Mouse (Mus musculus) hindbrain, embryonic 11.5 days (tissue): ENCODE measurements around the gene 4921501E09Rik. TPM values are rescaled to one million over a fixed set of nuclear protein-coding genes. Genes with fewer than 3 reads are reported as not detected.
A peak's percentile ranks its signal among the peaks of the same experiment; 100 is the strongest.
"Not testable (repeated sequence)": the region's sequence is repeated elsewhere in the genome, so short reads cannot be mapped to it uniquely, and the experiment has no call there.

ENCODE experiments used
- ATAC-seq: fragments of 200-750 bp; cut with Nextera tagmentation; 2 replicates; pipeline ENCODE4 v1.8.0; 2017; ENCODE audit warnings: mild to moderate bottlenecking, moderate TSS enrichment, moderate library complexity; ENCODE audit not compliant: low FRiP score
- DNase-seq: peaks from one replicate; pipeline ENCODE4 v3.0.0-alpha.2; 2015; ENCODE audit warnings: low spot score
- H3K27ac ChIP-seq: fragments of 300-500 bp; sonication (generic); 2 replicates; pipeline ENCODE4 v1.5.1; 2014; ENCODE audit warnings: mild to moderate bottlenecking, low read depth, low read length
- H3K27me3 ChIP-seq: fragments of 300-500 bp; sonication (generic); 2 replicates; pipeline ENCODE4 v1.6.1; 2014; ENCODE audit warnings: mild to moderate bottlenecking, low read length, moderate library complexity, mixed read lengths; ENCODE audit not compliant: control insufficient read depth, insufficient read depth
- H3K36me3 ChIP-seq: fragments of 300-500 bp; sonication (generic); 2 replicates; pipeline ENCODE4 v1.6.1; 2014; ENCODE audit warnings: mild to moderate bottlenecking, low read length, moderate library complexity, mixed read lengths; ENCODE audit not compliant: control insufficient read depth, insufficient read depth
- H3K4me1 ChIP-seq: fragments of 300-500 bp; sonication (generic); replicated peaks from 2 replicates; pipeline ENCODE4 v1.6.1; 2014; ENCODE audit warnings: low read length, mixed read lengths; ENCODE audit not compliant: control insufficient read depth, insufficient read depth
- H3K4me2 ChIP-seq: fragments of 300-500 bp; sonication (generic); replicated peaks from 2 replicates; pipeline ENCODE4 v1.6.1; 2014; ENCODE audit warnings: mild to moderate bottlenecking, low read depth, low read length
- H3K4me3 ChIP-seq: fragments of 300-500 bp; sonication (generic); 2 replicates; pipeline ENCODE4 v1.5.1; 2014; ENCODE audit warnings: low read depth, low read length
- H3K9ac ChIP-seq: fragments of 300-500 bp; sonication (generic); 2 replicates; pipeline ENCODE4 v1.6.1; 2014; ENCODE audit warnings: low read depth, low read length
- H3K9me3 ChIP-seq: fragments of 300-500 bp; sonication (generic); 2 replicates; pipeline ENCODE4 v1.6.1; 2016; ENCODE audit warnings: low read length; ENCODE audit not compliant: control insufficient read depth
- WGBS: fragments of 180-500 bp; shearing (Covaris S2); extraction: QIAGEN DNeasy Blood & Tissue Kit; methylation state at CpG from one replicate; pipeline ENCODE4 v1.1.7; 2014; 5-methylcytosine and 5-hydroxymethylcytosine counted together
- polyA plus RNA-seq: library from polyadenylated mRNA; unstranded; fragments of >200 nt; fragmentation: Nextera tagmentation; extraction: Ambion mirVana; gene quantifications from 2 replicates; pipeline ENCODE4 v1.2.1, GENCODE M21; 2014

The 4921501E09Rik gene
- polyA plus RNA-seq, 1 experiment from 2014 or later: not detected

- ATAC-seq (no peak), DNase-seq (no peak)
- Histone ChIP-seq H3K9me3 (0 out of 2 replicates have a peak, but pooled peaks cover 3% of the 10 kb centered on the region), H3K4me2 (peak overlapping the region; percentile 49), H3K27ac (no peak overlapping the region), H3K4me3 (peak overlapping the region; percentile 93), H3K9ac (peak overlapping the region; percentile 94; the same call in 1 of the 2 replicates), H3K4me1 (no peaks in the 10 kb centered on the region), H3K36me3 (no peaks in the 10 kb centered on the region), H3K27me3 (no peaks in the 10 kb centered on the region)
- 13% methylated on average over 10 of the region's 10 CpGs for WGBS
These were observed 35.5 kb downstream of the 4921501E09Rik start for GRCm38 (mm10) chr17:33032376-33032775.

- not testable (repeated sequence) for H3K9ac ChIP-seq, H3K27ac ChIP-seq, H3K27me3 ChIP-seq, ATAC-seq, DNase-seq, H3K4me3 ChIP-seq, H3K4me2 ChIP-seq, H3K4me1 ChIP-seq
- H3K36me3 ChIP-seq: peaks cover 45% of the 10 kb centered on the region
- H3K9me3 ChIP-seq: peaks cover 38% of the 10 kb centered on the region
These were observed 47.4 kb downstream of the 4921501E09Rik start for GRCm38 (mm10) chr17:33020434-33020833.

Other genes with a start within 250 kb of the 4921501E09Rik start
- 20.3 and 24.4 TPM in 2 replicates for gene Zfp799, start 237.8 kb downstream of the 4921501E09Rik start, polyA plus RNA-seq
- 8.6 and 10.0 TPM in 2 replicates for gene Zfp870, start 176.4 kb downstream of the 4921501E09Rik start, polyA plus RNA-seq
- gene Cyp4f14, start 150.7 kb downstream of the 4921501E09Rik start, polyA plus RNA-seq: not detected in 2 replicates
- gene Cyp4f13, start 120.7 kb downstream of the 4921501E09Rik start, polyA plus RNA-seq: 3.1 and 5.5 TPM in 2 replicates
- 13.4 TPM in 2 replicates for gene Zfp472, start 102.2 kb downstream of the 4921501E09Rik start, polyA plus RNA-seq
- gene Zfp952, start 74.9 kb downstream of the 4921501E09Rik start, polyA plus RNA-seq: 18.5 and 18.6 TPM in 2 replicates
- gene Zfp763, start 34.7 kb downstream of the 4921501E09Rik start, polyA plus RNA-seq: 20.6 and 24.5 TPM in 2 replicates
- 11.4 and 15.2 TPM in 2 replicates for gene Zfp563, start 21.3 kb upstream of the 4921501E09Rik start, polyA plus RNA-seq
- 0.14 and 0.22 TPM in 2 replicates for gene Morc2b, start 71.6 kb upstream of the 4921501E09Rik start, polyA plus RNA-seq
- gene Olfr55, start 100.4 kb upstream of the 4921501E09Rik start, polyA plus RNA-seq: 0.04 and 0.05 TPM in 2 replicates
- not detected in 2 replicates for gene Olfr239, start 123.2 kb upstream of the 4921501E09Rik start, polyA plus RNA-seq
- gene Olfr1564, start 153.6 kb upstream of the 4921501E09Rik start, polyA plus RNA-seq: 0.06 TPM in 1 of 2 replicates, not detected in the other
- 18.9 and 20.7 TPM in 2 replicates for gene Zfp955a, start 187.1 kb upstream of the 4921501E09Rik start, polyA plus RNA-seq
- 0.03 and 0.05 TPM in 2 replicates for gene Olfr63, start 196.6 kb upstream of the 4921501E09Rik start, polyA plus RNA-seq
- gene Zfp955b, start 221.5 kb upstream of the 4921501E09Rik start, polyA plus RNA-seq: 9.8 and 10.4 TPM in 2 replicates